In genomic region chr5:91651330-91651729, GRCm38 (mm10) we compare ENCODE assay signal across 21 mouse cellular contexts.
DNase-seq lines count a peak whose midpoint lies in the region; ATAC-seq lines count a peak whose summit lies in the region.
"Had no signal": no experiment of that assay in that cellular context is flagged by ENCODE, and none has a peak within 500 bp of the region (broad histone marks: within the 10 kb centered on the region; RNA-seq: fewer than 3 reads in every experiment).

No protein-coding gene starts in this region.

- ATAC-seq in intestine, embryonic 15.5 days: peak; percentile 76
- ATAC-seq in CD4-positive, CD25-positive, alpha-beta regulatory T cell, adult 4 months: no peak
- ATAC-seq: activated CD4-positive, CD25-positive, alpha-beta regulatory T cell, adult 4 months; forebrain, embryonic 13.5 days; forebrain, embryonic 15.5 days; forebrain, postnatal 0 days; Patski had no signal

- peak; percentile 29 for DNase-seq in 3T3-L1 (ENCODE audit: low read depth, low spot score)
- DNase-seq in large intestine, adult 2 months (ENCODE audit: low read depth, low spot score): peak; percentile 46
- DNase-seq in heart, adult 9 months (ENCODE audit: low spot score in 2 of 2): no peak
- DNase-seq: adrenal gland, adult 8-10 months; adrenal gland, postnatal 14 days; adrenal gland, postnatal 36 days; B cell, adult 2 months; cerebellum, adult 11-12 months; cerebellum, adult 2 months; cerebellum, adult 9-10 months; cerebellum, postnatal 10 days; cerebellum, postnatal 25 days; forebrain, postnatal 0 days had no signal

- 66% methylated on average over 4 of the region's 4 CpGs for WGBS in intestine, embryonic 15.5 days
- 37% methylated on average over 4 of the region's 4 CpGs for WGBS in large intestine, adult 2 months

- no peaks in the 10 kb centered on the region for H3K9me3 ChIP-seq in intestine, embryonic 15.5 days
- H3K9me3 ChIP-seq: embryonic facial prominence, embryonic 10.5 days; embryonic facial prominence, embryonic 12.5 days; forebrain, embryonic 13.5 days; forebrain, embryonic 15.5 days had no signal

- no peaks in the 10 kb centered on the region for H3K27me3 ChIP-seq in intestine, embryonic 15.5 days (replicated peaks)
- H3K27me3 ChIP-seq: embryonic facial prominence, embryonic 12.5 days; forebrain, embryonic 13.5 days; forebrain, embryonic 15.5 days; Patski had no signal

- H3K4me3 ChIP-seq in intestine, embryonic 15.5 days (replicated peaks): no peak overlapping the region
- H3K4me3 ChIP-seq: embryonic facial prominence, embryonic 10.5 days; embryonic facial prominence, embryonic 12.5 days; forebrain, embryonic 13.5 days; forebrain, embryonic 15.5 days had no signal

- H3K9ac ChIP-seq in intestine, embryonic 15.5 days: no peak overlapping the region
- H3K9ac ChIP-seq: embryonic facial prominence, embryonic 12.5 days; forebrain, embryonic 13.5 days; forebrain, embryonic 15.5 days; forebrain, postnatal 0 days had no signal

- H3K36me3 ChIP-seq in intestine, embryonic 15.5 days: no peaks in the 10 kb centered on the region
- H3K36me3 ChIP-seq: embryonic facial prominence, embryonic 10.5 days; embryonic facial prominence, embryonic 12.5 days; forebrain, embryonic 15.5 days had no signal

- no peak overlapping the region for H3K27ac ChIP-seq in intestine, embryonic 15.5 days
- H3K27ac ChIP-seq: embryonic facial prominence, embryonic 10.5 days; embryonic facial prominence, embryonic 12.5 days; forebrain, embryonic 13.5 days; forebrain, embryonic 15.5 days had no signal

- H3K4me2 ChIP-seq in intestine, embryonic 15.5 days (replicated peaks): no peak overlapping the region
- H3K4me2 ChIP-seq: embryonic facial prominence, embryonic 12.5 days; forebrain, embryonic 13.5 days; forebrain, embryonic 15.5 days had no signal

- H3K4me1 ChIP-seq in intestine, embryonic 15.5 days (replicated peaks): no peaks in the 10 kb centered on the region
- H3K4me1 ChIP-seq: embryonic facial prominence, embryonic 12.5 days had no signal

Comparison
In these comparisons a context has a peak if more than half of its experiments do, and no peak if none do; other contexts are left out.
1. DNase-seq: peak in 3T3-L1 (single experiment) and large intestine, adult 2 months (single experiment); none in heart, adult 9 months (0 of 2).